Mouse (Mus musculus): ENCODE data around the gene Chd5.
A peak's percentile ranks its signal among the peaks of the same experiment; 100 is the strongest.

Gene Chd5

GRCm38 (mm10) chr4:152353886-152354637 lies 15.6 kb downstream of the Chd5 start:
- no peak for DNase-seq (ENCODE audit: low spot score)

GRCm38 (mm10) chr4:152355672-152356071 lies 17.2 kb downstream of the Chd5 start:
- no peak for DNase-seq (ENCODE audit: low spot score)

- DNase-seq (ENCODE audit: low spot score) = no peak
These were observed 21.2 kb downstream of the Chd5 start for GRCm38 (mm10) chr4:152359700-152360099.

- DNase-seq (ENCODE audit: low spot score) = no peak
These were observed 22.4 kb downstream of the Chd5 start for GRCm38 (mm10) chr4:152360855-152361254.

DNA sequence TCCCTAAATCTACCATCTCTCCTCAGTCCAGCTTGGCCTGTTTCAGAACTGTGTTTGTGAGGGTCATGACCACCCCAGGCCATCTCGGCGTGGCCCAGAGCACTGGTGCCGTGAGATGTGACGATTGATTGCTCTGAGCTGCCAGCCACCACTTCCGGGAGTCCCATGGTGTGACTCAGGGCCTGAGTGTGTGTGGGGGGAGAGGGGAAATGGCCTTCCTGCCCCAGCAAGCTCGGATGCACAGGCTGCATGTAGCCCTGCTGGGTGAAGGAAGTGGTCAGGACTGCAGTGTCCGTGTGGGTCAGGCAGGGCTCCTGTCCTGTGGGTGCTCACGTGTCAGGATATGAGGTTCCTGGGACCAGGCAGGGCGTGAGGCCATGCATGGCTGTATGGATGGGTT lies 23.7 kb downstream of the Chd5 start:
- no peak for DNase-seq (ENCODE audit: low spot score)

DNA sequence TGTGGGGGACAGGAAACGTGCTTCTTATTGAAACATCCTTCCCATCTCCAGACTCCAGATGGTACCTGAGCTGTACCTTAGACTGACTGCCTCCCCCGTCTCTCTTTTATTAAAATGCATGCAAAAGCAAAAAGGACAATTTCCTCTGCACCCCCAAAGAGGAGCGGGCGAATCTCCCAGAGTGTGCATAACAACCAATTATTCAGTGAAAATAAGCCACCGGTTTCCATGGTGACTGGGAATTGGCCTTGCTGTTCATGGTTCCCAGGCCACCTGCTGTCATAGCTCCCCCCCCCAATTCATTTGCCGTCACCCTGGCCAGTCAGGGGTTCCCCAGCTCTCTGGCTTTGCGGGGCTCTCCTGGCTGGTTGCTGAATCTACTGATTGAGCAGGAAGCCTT lies 26.8 kb downstream of the Chd5 start:
- DNase-seq (ENCODE audit: low spot score) = no peak

GRCm38 (mm10) chr4:152382528-152383252 lies 44.2 kb downstream of the Chd5 start:
- DNase-seq (ENCODE audit: low spot score) = no peak

GRCm38 (mm10) chr4:152385644-152386043 lies 47.2 kb downstream of the Chd5 start:
- DNase-seq (ENCODE audit: low spot score) = no peak

DNA sequence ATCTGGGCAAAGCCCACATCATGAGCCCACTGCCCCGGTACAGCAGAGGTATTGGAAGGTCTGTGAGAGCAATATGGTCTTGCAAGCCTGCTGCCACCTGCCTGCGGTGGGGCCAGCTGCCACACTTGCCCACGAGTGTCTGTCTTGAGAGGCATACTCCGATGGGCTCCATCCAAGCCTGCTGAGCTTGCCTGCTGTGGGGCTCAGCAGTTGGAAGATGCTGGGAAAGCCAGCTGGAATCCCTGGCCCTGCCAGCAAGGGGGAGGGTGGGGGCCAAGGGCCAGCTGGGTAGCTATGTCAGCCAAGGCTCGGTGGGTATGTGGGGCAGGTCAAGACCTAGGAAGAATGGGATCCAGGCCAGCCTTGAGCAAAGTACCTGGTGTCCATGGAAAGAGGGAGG lies 53.7 kb downstream of the Chd5 start:
- DNase-seq (ENCODE audit: low spot score) = no peak

- no peak for DNase-seq (ENCODE audit: low spot score)
These were observed 54.2 kb downstream of the Chd5 start for GRCm38 (mm10) chr4:152392627-152393026.

- no peak for DNase-seq (ENCODE audit: low spot score)
These were observed 60.5 kb downstream of the Chd5 start for GRCm38 (mm10) chr4:152398926-152399325.

GRCm38 (mm10) chr4:152405143-152405542 lies 66.7 kb downstream of the Chd5 start:
- peak; percentile 27 for DNase-seq (ENCODE audit: low spot score)

DNA sequence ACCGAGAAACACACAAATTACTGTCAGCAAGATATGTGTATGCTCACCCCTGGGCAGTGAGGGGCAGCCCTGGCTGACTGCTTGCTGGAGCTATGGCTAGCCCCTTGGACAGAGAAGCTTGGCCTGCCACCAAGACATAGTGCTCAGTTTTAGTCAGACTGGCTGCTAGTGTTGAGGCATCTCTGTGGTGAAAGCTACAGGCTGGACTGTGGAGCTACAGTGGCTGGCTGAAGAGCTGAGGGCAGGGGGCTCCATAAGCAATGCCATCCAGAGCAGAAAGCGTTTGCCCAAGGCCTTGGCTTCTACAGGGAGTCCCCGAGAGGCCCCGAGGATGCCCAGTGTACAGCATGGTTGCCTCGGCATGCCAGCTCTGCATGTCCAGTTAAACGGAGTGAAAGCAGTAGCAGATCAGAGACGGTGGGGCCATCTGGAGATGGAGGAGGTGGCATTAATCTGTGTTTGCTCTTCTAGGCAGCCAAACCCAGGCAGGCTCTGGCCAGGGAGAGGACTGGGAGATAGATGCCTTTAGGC lies 67.3 kb downstream of the Chd5 start:
- no peak for DNase-seq (ENCODE audit: low spot score)

- DNase-seq (ENCODE audit: low spot score) = no peak
These were observed 68.1 kb downstream of the Chd5 start for GRCm38 (mm10) chr4:152406531-152406930.

- no peak for DNase-seq (ENCODE audit: low spot score)
These were observed 72.5 kb downstream of the Chd5 start for GRCm38 (mm10) chr4:152410961-152411360.

- DNase-seq (ENCODE audit: low spot score) = no peak
These were observed 74.2 kb downstream of the Chd5 start for GRCm38 (mm10) chr4:152412524-152413080.

DNA sequence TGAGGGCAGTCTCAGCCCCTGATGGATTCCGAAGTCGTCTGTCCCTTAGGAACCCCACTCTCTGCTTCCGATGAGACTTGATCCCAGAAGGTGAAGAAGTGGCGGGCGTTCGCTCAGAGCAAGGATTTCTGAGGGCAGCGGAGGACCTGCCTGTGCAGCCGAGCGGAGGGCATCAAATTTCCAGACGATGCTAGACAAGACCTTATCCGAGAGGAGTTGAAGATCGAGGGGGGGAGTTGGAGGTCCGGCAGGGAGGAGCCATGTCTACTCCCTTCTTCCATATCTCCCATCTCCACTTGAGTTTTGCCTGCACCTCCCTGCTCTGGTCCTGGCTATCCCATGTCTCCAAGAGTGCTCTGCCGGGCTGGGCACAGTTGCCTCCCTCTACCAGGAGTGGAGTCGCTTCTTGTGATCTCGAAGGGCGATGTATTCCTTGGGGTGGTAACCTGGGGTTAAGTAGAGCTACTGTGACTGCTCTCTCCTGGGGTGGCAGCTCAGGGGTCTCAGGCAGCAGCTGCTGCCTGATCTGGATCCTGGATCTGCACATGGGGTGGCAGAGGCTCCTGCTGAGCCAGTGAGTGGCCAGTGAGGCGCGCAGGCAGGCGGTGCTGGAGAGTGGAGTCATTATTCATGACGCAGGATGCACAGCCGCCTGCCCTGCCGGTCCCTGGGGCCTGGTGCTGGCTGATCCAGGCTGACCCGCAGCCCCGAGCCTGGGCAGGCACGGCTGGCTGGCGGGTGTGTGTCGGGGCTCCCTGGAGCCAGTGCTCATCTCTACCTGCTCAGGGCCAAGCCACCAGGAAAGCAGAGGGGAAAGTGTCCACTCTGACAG lies 80.0 kb downstream of the Chd5 start:
- no peak for DNase-seq (ENCODE audit: low spot score)

DNA sequence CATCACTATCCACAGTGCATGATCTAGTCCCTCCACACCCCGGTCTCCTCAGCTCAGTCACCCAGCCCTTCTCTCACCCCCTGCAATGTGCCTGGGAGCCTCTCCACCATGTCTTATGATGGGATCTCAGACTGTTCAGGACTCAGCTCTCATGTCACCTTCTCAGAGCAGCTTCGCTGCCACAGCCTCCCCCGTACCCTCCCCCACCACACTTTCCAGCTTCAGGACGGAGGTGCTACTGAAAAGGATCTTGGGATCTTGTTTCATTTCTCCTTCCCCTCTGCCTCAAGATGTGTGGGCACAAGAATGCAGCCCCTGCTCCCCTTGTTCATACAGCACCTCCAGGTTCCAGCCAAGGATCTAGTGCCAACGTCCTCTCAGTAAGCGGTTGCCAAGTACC lies 85.1 kb downstream of the Chd5 start:
- no peak for DNase-seq (ENCODE audit: low spot score)

DNA sequence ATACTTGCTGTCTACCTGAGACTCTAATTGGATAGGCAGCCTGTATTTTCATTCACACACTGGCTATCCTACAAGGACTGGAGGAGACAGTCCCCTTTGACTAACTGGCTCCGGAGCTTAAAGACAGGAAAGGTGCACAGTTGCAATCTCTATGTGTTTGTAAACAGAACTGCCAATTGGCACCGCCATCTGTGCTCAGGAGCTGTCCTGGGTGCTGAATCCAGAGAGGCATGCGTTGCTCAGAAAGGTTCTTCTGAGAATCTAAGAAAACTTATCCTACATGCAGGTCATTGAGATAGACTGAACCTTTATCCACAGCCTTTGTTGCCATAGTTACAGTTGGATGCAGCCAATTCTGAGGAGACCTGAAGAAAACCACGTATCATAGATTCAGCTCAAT lies 85.9 kb downstream of the Chd5 start:
- DNase-seq (ENCODE audit: low spot score) = peak; percentile 77

GRCm38 (mm10) chr4:152424922-152425321 lies 86.5 kb downstream of the Chd5 start:
- peak; percentile 26 for DNase-seq (ENCODE audit: low spot score)

DNA sequence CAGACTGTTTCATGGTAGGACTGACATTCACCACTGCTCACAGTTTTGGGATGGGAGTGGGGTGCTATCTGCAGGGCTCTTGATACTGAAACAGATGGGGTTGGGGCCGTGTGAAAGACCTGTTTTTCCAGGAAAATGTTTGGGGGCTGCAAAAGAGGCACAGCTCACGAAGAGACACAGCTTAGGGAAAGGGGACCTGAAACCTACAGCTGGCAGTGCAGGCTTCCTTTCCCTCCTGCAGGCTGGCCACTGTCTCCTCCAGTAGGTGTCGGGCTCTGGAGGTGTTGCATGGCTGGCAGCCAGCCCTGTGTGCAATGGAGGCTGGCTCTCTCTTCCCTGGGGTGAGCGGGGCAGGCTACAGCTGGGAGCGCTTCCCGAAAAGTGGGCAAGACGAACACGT lies 89.8 kb downstream of the Chd5 start:
- no peak for DNase-seq (ENCODE audit: low spot score)

GRCm38 (mm10) chr4:152432308-152432707 lies 93.9 kb downstream of the Chd5 start:
- DNase-seq (ENCODE audit: low spot score) = peak; percentile 51

Measured in adipocyte (in vitro differentiated cells).